Mouse (Mus musculus): ENCODE measurements around the gene Crebbp. TPM values are rescaled to one million over a fixed set of nuclear protein-coding genes. Genes with fewer than 3 reads are reported as not detected.

Crebbp gene
- polyA plus RNA-seq, 1 experiment from 2014 or later, result 28.8 TPM

DNA sequence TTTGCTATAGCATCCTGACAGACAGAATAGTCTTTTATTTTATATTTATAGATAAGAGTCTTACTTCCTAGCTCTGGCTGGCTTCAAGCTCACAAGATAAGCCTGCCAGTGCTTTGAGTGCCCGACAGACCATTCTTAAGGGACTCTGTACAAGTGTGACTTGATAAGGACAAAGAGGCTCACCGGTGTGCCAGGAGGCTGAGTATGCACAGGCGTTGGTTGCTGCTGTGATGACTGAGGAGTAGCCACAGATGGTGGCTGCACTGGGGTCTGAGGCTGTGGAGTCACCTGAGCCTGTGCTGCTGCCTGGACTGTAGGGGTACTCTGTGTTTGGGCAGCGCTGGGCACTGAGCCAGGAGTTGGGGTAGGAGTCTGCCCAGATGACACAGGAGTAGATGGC, 96.7 kb downstream of the Crebbp start:
- H3K27ac ChIP-seq, result no peak overlapping the region
- no peaks in the 10 kb centered on the region for H3K27me3 ChIP-seq (ENCODE audit: insufficient read depth, low read length)
- H3K4me3 ChIP-seq (replicated peaks; ENCODE audit: low read depth, low read length), result no peak overlapping the region
- 92% methylated on average over 4 of the region's 4 CpGs for WGBS
- no peak overlapping the region for H3K9ac ChIP-seq (ENCODE audit: low read depth, low read length)
- peaks cover 67% of the 10 kb centered on the region for H3K36me3 ChIP-seq (ENCODE audit: insufficient read depth, low read length)
- ATAC-seq (replicated peaks; ENCODE audit: low FRiP score, low read depth), result no peak
- H3K9me3 ChIP-seq (replicated peaks; ENCODE audit: low read length), result no peaks in the 10 kb centered on the region
- H3K4me2 ChIP-seq (ENCODE audit: low read length), result no peak overlapping the region
- no peak for TF ChIP-seq CTCF (IDR thresholded peaks at IDR 0.05; ENCODE audit: low read depth)
- no peaks in the 10 kb centered on the region for H3K4me1 ChIP-seq (replicated peaks; ENCODE audit: insufficient read depth, low read length)
- no peak for DNase-seq (ENCODE audit: low spot score)

DNA sequence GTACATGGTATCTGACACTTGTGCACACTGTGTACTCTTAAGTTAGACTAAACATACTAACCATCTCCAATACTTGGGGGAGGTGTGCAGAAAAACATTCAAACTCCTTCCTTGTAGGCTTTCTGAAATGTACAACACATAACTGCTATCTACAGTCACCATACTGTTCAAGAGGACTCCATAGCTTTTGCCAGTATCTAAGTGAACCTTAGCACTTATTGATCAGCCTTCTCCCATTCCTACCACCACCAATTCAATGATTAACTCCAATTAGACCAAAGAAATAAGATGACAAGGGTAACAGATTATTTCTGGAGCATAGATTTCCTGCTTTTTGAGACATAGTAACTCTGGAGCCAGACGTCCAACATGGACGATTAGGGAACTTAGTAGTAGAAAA, 113.4 kb downstream of the Crebbp start:
- Histone ChIP-seq H3K9ac (ENCODE audit: low read depth, low read length) (no peak overlapping the region), H3K9me3 (replicated peaks; ENCODE audit: low read length) (no peaks in the 10 kb centered on the region), H3K36me3 (ENCODE audit: insufficient read depth, low read length) (peaks cover 47% of the 10 kb centered on the region)

DNA sequence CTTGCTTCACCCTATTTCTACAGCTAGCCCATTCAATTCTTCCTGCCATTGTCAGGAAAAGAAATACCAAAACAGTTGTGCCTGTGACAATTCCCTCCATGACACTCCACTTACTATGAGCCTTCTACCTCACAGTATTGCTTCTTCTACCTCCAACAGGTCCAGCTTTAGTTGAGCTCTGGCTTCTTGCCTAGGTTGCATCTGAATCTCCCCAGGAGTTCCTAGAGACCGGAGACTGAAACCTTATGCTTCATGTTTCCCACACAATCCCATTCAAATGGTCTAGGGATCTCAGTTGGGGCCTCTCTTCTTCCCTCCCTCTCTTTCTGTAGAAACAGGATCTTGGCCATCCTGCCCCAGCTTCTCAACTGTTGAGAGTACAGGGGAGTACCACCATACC, 116.3 kb downstream of the Crebbp start:
- Histone ChIP-seq H3K27me3 (ENCODE audit: insufficient read depth, low read length) (no peaks in the 10 kb centered on the region), H3K4me2 (ENCODE audit: low read length) (no peak overlapping the region), H3K4me3 (replicated peaks; ENCODE audit: low read depth, low read length) (no peak overlapping the region), H3K9ac (ENCODE audit: low read depth, low read length) (no peak overlapping the region), H3K36me3 (ENCODE audit: insufficient read depth, low read length) (peaks cover 68% of the 10 kb centered on the region), H3K4me1 (replicated peaks; ENCODE audit: insufficient read depth, low read length) (no peaks in the 10 kb centered on the region), H3K9me3 (replicated peaks; ENCODE audit: low read length) (no peaks in the 10 kb centered on the region), H3K27ac (no peak overlapping the region)
- no peak for TF ChIP-seq CTCF (IDR thresholded peaks at IDR 0.05; ENCODE audit: low read depth)
- no peak for ATAC-seq (replicated peaks; ENCODE audit: low FRiP score, low read depth)
- 100% methylated on average over 1 of the region's 1 CpGs for WGBS
- DNase-seq (ENCODE audit: low spot score), result no peak

More for the DNA sequence above, 113.4 kb downstream of the Crebbp start:
- no peak overlapping the region for H3K4me2 ChIP-seq (ENCODE audit: low read length)
- H3K4me3 ChIP-seq (replicated peaks; ENCODE audit: low read depth, low read length), result no peak overlapping the region
- no peak overlapping the region for H3K27ac ChIP-seq
- WGBS, result 92% methylated on average over 2 of the region's 2 CpGs
- no peak for TF ChIP-seq CTCF (IDR thresholded peaks at IDR 0.05; ENCODE audit: low read depth)
- ATAC-seq (replicated peaks; ENCODE audit: low FRiP score, low read depth), result no peak
- no peaks in the 10 kb centered on the region for H3K27me3 ChIP-seq (ENCODE audit: insufficient read depth, low read length)
- H3K4me1 ChIP-seq (replicated peaks; ENCODE audit: insufficient read depth, low read length), result no peaks in the 10 kb centered on the region
- DNase-seq (ENCODE audit: low spot score), result no peak

DNA sequence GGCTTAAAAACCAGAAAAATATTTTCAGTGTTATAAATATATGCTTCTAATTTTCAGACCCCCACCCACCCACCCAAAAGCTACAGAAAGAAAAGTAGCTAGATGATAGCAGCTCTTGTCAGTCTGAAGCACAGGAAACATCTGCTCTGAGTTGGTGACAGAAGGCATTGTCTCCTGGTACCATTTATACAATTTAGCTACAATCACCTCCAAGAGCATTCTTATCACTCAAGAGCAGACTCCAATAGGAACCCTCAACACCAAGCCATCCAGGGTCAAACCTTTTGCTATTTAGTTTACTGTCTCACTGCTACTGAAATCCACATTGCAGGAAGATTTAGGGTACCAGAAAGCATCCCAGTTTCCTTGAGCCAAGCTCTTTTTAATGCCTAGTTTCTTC, 116.9 kb downstream of the Crebbp start:
- Histone ChIP-seq H3K4me1 (replicated peaks; ENCODE audit: insufficient read depth, low read length) (no peaks in the 10 kb centered on the region), H3K27ac (no peak overlapping the region), H3K4me3 (replicated peaks; ENCODE audit: low read depth, low read length) (no peak overlapping the region), H3K27me3 (ENCODE audit: insufficient read depth, low read length) (no peaks in the 10 kb centered on the region), H3K36me3 (ENCODE audit: insufficient read depth, low read length) (peaks cover 73% of the 10 kb centered on the region), H3K4me2 (ENCODE audit: low read length) (no peak overlapping the region), H3K9ac (ENCODE audit: low read depth, low read length) (no peak overlapping the region), H3K9me3 (replicated peaks; ENCODE audit: low read length) (no peaks in the 10 kb centered on the region)
- ATAC-seq (replicated peaks; ENCODE audit: low FRiP score, low read depth) (no peak), DNase-seq (ENCODE audit: low spot score) (no peak)
- no peak for TF ChIP-seq CTCF (IDR thresholded peaks at IDR 0.05; ENCODE audit: low read depth)

DNA sequence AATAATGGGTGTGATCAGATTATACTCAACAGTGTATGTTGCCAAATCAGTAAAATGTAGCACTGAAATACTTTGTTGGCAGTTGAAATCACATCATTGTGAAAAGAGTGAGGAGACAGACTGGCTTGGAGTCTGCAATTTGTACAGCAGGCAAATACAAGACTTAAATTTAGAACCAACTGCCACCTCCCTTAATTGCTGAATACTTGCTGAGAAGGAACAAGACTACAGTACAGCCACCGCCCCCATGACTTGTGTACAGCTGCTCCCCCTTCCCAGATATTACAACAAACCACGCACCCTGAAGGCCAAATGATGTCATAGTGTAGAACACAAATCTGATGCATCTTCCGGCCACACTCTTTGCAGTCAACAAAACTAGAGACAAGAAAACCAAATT, 117.7 kb downstream of the Crebbp start:
- Histone ChIP-seq H3K4me2 (ENCODE audit: low read length) (no peak overlapping the region), H3K9me3 (replicated peaks; ENCODE audit: low read length) (no peaks in the 10 kb centered on the region), H3K4me3 (replicated peaks; ENCODE audit: low read depth, low read length) (no peak overlapping the region), H3K9ac (ENCODE audit: low read depth, low read length) (no peak overlapping the region), H3K4me1 (replicated peaks; ENCODE audit: insufficient read depth, low read length) (no peaks in the 10 kb centered on the region), H3K27ac (no peak overlapping the region), H3K27me3 (ENCODE audit: insufficient read depth, low read length) (no peaks in the 10 kb centered on the region), H3K36me3 (ENCODE audit: insufficient read depth, low read length) (peaks cover 75% of the 10 kb centered on the region)
- TF ChIP-seq CTCF (IDR thresholded peaks at IDR 0.05; ENCODE audit: low read depth), result no peak
- no peak for ATAC-seq (replicated peaks; ENCODE audit: low FRiP score, low read depth)
- WGBS, result 96% methylated on average over 3 of the region's 3 CpGs
- no peak for DNase-seq (ENCODE audit: low spot score)

DNA sequence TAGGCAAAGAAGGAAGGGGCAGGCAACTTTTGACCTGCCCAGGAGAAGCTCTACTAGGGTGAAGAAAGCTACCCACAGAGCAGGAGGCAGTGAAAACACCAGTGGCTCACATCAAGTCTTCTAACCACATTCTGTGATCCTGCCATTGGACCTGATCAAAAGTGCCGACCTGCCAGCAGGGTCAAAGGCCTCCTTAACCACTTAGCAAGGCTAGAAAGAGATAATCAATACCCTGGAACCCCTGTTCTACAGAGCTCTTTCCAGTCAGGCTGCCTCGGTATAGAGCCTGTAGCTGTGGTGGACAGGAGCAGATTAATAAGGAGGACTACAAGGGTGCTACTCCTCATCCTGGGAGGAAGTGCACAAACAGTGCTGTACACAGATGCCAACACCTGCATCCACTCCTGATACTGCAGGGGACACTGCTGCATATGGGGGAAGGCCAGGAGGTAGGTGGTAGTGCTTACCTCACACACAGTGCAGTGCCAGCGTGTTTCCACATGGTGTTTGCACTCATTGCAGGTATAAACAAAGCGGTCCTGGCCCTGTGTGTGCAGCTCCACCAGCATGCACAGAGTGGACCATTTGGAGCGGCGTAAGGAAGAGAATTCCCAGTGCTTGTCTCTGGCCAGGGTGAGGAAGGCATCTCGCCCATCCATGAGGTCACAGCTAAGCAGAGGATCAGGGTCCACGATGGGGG, 126.4 kb downstream of the Crebbp start:
- TF ChIP-seq CTCF (IDR thresholded peaks at IDR 0.05; ENCODE audit: low read depth), result no peak
- no peak overlapping the region for H3K9ac ChIP-seq (ENCODE audit: low read depth, low read length)
- peaks cover 72% of the 10 kb centered on the region for H3K36me3 ChIP-seq (ENCODE audit: insufficient read depth, low read length)
- no peak for DNase-seq (ENCODE audit: low spot score)
- no peaks in the 10 kb centered on the region for H3K9me3 ChIP-seq (replicated peaks; ENCODE audit: low read length)
- H3K4me1 ChIP-seq (replicated peaks; ENCODE audit: insufficient read depth, low read length), result no peaks in the 10 kb centered on the region
- H3K4me2 ChIP-seq (ENCODE audit: low read length), result no peak overlapping the region
- ATAC-seq (replicated peaks; ENCODE audit: low FRiP score, low read depth), result no peak
- H3K27me3 ChIP-seq (ENCODE audit: insufficient read depth, low read length), result no peaks in the 10 kb centered on the region
- no peak overlapping the region for H3K4me3 ChIP-seq (replicated peaks; ENCODE audit: low read depth, low read length)
- 95% methylated on average over 8 of the region's 8 CpGs for WGBS
- no peak overlapping the region for H3K27ac ChIP-seq
